Mouse (Mus musculus): ENCODE measurements around the gene Cops7a. TPM values are rescaled to one million over a fixed set of nuclear protein-coding genes. Genes with fewer than 3 reads are reported as not detected.
A peak's percentile ranks its signal among the peaks of the same experiment; 100 is the strongest.

Gene Cops7a
- polyA plus RNA-seq, 1 experiment from 2014 or later = 111 TPM

- no peaks in the 10 kb centered on the region for H3K9me3 ChIP-seq (ENCODE audit: control insufficient read depth, low read length)
- no peaks in the 10 kb centered on the region for H3K36me3 ChIP-seq (ENCODE audit: control insufficient read depth, insufficient read depth, low read length)
- DNase-seq (ENCODE audit: low spot score) (no peak), ATAC-seq (replicated peaks; ENCODE audit: low FRiP score) (no peak)
- no peak overlapping the region for H3K9ac ChIP-seq (ENCODE audit: low read length)
- H3K4me1 ChIP-seq (replicated peaks; ENCODE audit: control insufficient read depth, insufficient read depth, low read length) = peaks cover 3% of the 10 kb centered on the region; the same call in 1 of the 2 replicates
- no peak overlapping the region for H3K4me3 ChIP-seq (ENCODE audit: low read depth, low read length)
- H3K27me3 ChIP-seq (ENCODE audit: control insufficient read depth, insufficient read depth, low read length) = peaks cover 52% of the 10 kb centered on the region
- 37% methylated on average over 14 of the region's 14 CpGs for WGBS
- H3K4me2 ChIP-seq (ENCODE audit: low read depth, low read length, severe bottlenecking) = no peak overlapping the region
- H3K27ac ChIP-seq (ENCODE audit: low read depth, low read length) = no peak overlapping the region
Observed at GRCm38 (mm10) chr6:124999091-124999490, 33.8 kb upstream of the Cops7a start.

- Histone ChIP-seq H3K9ac (ENCODE audit: low read length) (no peak overlapping the region), H3K36me3 (ENCODE audit: control insufficient read depth, insufficient read depth, low read length) (no peaks in the 10 kb centered on the region), H3K27ac (ENCODE audit: low read depth, low read length) (no peak overlapping the region), H3K4me3 (ENCODE audit: low read depth, low read length) (no peak overlapping the region), H3K4me1 (replicated peaks; ENCODE audit: control insufficient read depth, insufficient read depth, low read length) (peaks cover 3% of the 10 kb centered on the region; the same call in 1 of the 2 replicates), H3K27me3 (ENCODE audit: control insufficient read depth, insufficient read depth, low read length) (peaks cover 58% of the 10 kb centered on the region), H3K4me2 (ENCODE audit: low read depth, low read length, severe bottlenecking) (no peak overlapping the region), H3K9me3 (ENCODE audit: control insufficient read depth, low read length) (no peaks in the 10 kb centered on the region)
- ATAC-seq (replicated peaks; ENCODE audit: low FRiP score) = no peak
- DNase-seq (ENCODE audit: low spot score) = no peak
- WGBS = 7% methylated on average over 8 of the region's 8 CpGs
Observed at GRCm38 (mm10) chr6:124998066-124998465, 32.7 kb upstream of the Cops7a start.

GRCm38 (mm10) chr6:124996551-124997501 is 31.5 kb upstream of the Cops7a start, which contains the start of gene Pianp:
Gene Pianp, plus strand, starts transcription at chr6:124996694.
- H3K27ac ChIP-seq (ENCODE audit: low read depth, low read length) = no peak within 1 kb of the TSS

GRCm38 (mm10) chr6:124995831-124996403 is 30.6 kb upstream of the Cops7a start:
- ATAC-seq (replicated peaks; ENCODE audit: low FRiP score) = no peak
- Histone ChIP-seq H3K27me3 (ENCODE audit: control insufficient read depth, insufficient read depth, low read length) (peaks cover 58% of the 10 kb centered on the region), H3K4me1 (replicated peaks; ENCODE audit: control insufficient read depth, insufficient read depth, low read length) (peaks cover 3% of the 10 kb centered on the region; the same call in 1 of the 2 replicates), H3K27ac (ENCODE audit: low read depth, low read length) (no peak overlapping the region), H3K36me3 (ENCODE audit: control insufficient read depth, insufficient read depth, low read length) (no peaks in the 10 kb centered on the region), H3K9me3 (ENCODE audit: control insufficient read depth, low read length) (no peaks in the 10 kb centered on the region), H3K9ac (ENCODE audit: low read length) (no peak overlapping the region), H3K4me2 (ENCODE audit: low read depth, low read length, severe bottlenecking) (no peak overlapping the region; the same call in 1 of the 2 replicates), H3K4me3 (ENCODE audit: low read depth, low read length) (no peak overlapping the region; the same call in 1 of the 2 replicates)
- no peak for DNase-seq (ENCODE audit: low spot score)
- WGBS = 43% methylated on average over 8 of the region's 8 CpGs

More at GRCm38 (mm10) chr6:124996551-124997501, 31.5 kb upstream of the Cops7a start, which contains the start of gene Pianp:
- Histone ChIP-seq H3K27me3 (ENCODE audit: control insufficient read depth, insufficient read depth, low read length) (peaks cover 58% of the 10 kb centered on the region), H3K9me3 (ENCODE audit: control insufficient read depth, low read length) (no peaks in the 10 kb centered on the region), H3K36me3 (ENCODE audit: control insufficient read depth, insufficient read depth, low read length) (no peaks in the 10 kb centered on the region), H3K4me2 (ENCODE audit: low read depth, low read length, severe bottlenecking) (peak within 1 kb of the TSS; percentile 100), H3K4me3 (ENCODE audit: low read depth, low read length) (peak within 1 kb of the TSS; percentile 62), H3K4me1 (replicated peaks; ENCODE audit: control insufficient read depth, insufficient read depth, low read length) (peaks cover 3% of the 10 kb centered on the region; the same call in 1 of the 2 replicates), H3K9ac (ENCODE audit: low read length) (peak within 1 kb of the TSS; percentile 73)
- ATAC-seq (replicated peaks; ENCODE audit: low FRiP score) (peak; percentile 82), DNase-seq (ENCODE audit: low spot score) (peak; percentile 87)
- WGBS = under 1% methylated on average over 63 of the region's 78 CpGs

GRCm38 (mm10) chr6:124995246-124995645 is 29.9 kb upstream of the Cops7a start:
- Histone ChIP-seq H3K36me3 (ENCODE audit: control insufficient read depth, insufficient read depth, low read length) (no peaks in the 10 kb centered on the region), H3K27ac (ENCODE audit: low read depth, low read length) (no peak overlapping the region), H3K4me3 (ENCODE audit: low read depth, low read length) (no peak overlapping the region), H3K4me1 (replicated peaks; ENCODE audit: control insufficient read depth, insufficient read depth, low read length) (peaks cover 3% of the 10 kb centered on the region; the same call in 1 of the 2 replicates), H3K9ac (ENCODE audit: low read length) (no peak overlapping the region), H3K9me3 (ENCODE audit: control insufficient read depth, low read length) (no peaks in the 10 kb centered on the region), H3K4me2 (ENCODE audit: low read depth, low read length, severe bottlenecking) (no peak overlapping the region), H3K27me3 (ENCODE audit: control insufficient read depth, insufficient read depth, low read length) (peaks cover 58% of the 10 kb centered on the region)
- no peak for DNase-seq (ENCODE audit: low spot score)
- no peak for ATAC-seq (replicated peaks; ENCODE audit: low FRiP score)
- 80% methylated on average over 7 of the region's 7 CpGs for WGBS

- ATAC-seq (replicated peaks; ENCODE audit: low FRiP score) = 0 out of 2 replicates have a peak, but pooled peaks have one; percentile 11
- H3K36me3 ChIP-seq (ENCODE audit: control insufficient read depth, insufficient read depth, low read length) = no peaks in the 10 kb centered on the region
- H3K4me1 ChIP-seq (replicated peaks; ENCODE audit: control insufficient read depth, insufficient read depth, low read length) = peaks cover 3% of the 10 kb centered on the region; the same call in 1 of the 2 replicates
- no peak overlapping the region for H3K27ac ChIP-seq (ENCODE audit: low read depth, low read length)
- peaks cover 49% of the 10 kb centered on the region for H3K27me3 ChIP-seq (ENCODE audit: control insufficient read depth, insufficient read depth, low read length)
- WGBS = 14% methylated on average over 11 of the region's 11 CpGs
- H3K4me2 ChIP-seq (ENCODE audit: low read depth, low read length, severe bottlenecking) = 0 out of 2 replicates have a peak overlapping the region, but pooled peaks have one; percentile 8
- H3K9me3 ChIP-seq (ENCODE audit: control insufficient read depth, low read length) = no peaks in the 10 kb centered on the region; the same call in 1 of the 2 replicates
- H3K9ac ChIP-seq (ENCODE audit: low read length) = peak overlapping the region; percentile 16; the same call in 1 of the 2 replicates
- H3K4me3 ChIP-seq (ENCODE audit: low read depth, low read length) = no peak overlapping the region
- peak; percentile 49 for DNase-seq (ENCODE audit: low spot score)
Observed at GRCm38 (mm10) chr6:124993876-124994275, 28.5 kb upstream of the Cops7a start.

- H3K36me3 ChIP-seq (ENCODE audit: control insufficient read depth, insufficient read depth, low read length) = no peaks in the 10 kb centered on the region
Observed at GRCm38 (mm10) chr6:124993365-124993764, 28.0 kb upstream of the Cops7a start.

GRCm38 (mm10) chr6:124992241-124992640 is 26.9 kb upstream of the Cops7a start:
- Histone ChIP-seq H3K9me3 (ENCODE audit: control insufficient read depth, low read length) (no peaks in the 10 kb centered on the region; the same call in 1 of the 2 replicates), H3K27me3 (ENCODE audit: control insufficient read depth, insufficient read depth, low read length) (peaks cover 32% of the 10 kb centered on the region)
- DNase-seq (ENCODE audit: low spot score) = no peak

More at GRCm38 (mm10) chr6:124993365-124993764, 28.0 kb upstream of the Cops7a start:
- ATAC-seq (replicated peaks; ENCODE audit: low FRiP score) (no peak), DNase-seq (ENCODE audit: low spot score) (no peak)
- H3K4me3 ChIP-seq (ENCODE audit: low read depth, low read length) = no peak overlapping the region
- H3K4me1 ChIP-seq (replicated peaks; ENCODE audit: control insufficient read depth, insufficient read depth, low read length) = peaks cover 3% of the 10 kb centered on the region; the same call in 1 of the 2 replicates
- no peaks in the 10 kb centered on the region; the same call in 1 of the 2 replicates for H3K9me3 ChIP-seq (ENCODE audit: control insufficient read depth, low read length)
- no peak overlapping the region for H3K9ac ChIP-seq (ENCODE audit: low read length)
- H3K4me2 ChIP-seq (ENCODE audit: low read depth, low read length, severe bottlenecking) = no peak overlapping the region
- H3K27me3 ChIP-seq (ENCODE audit: control insufficient read depth, insufficient read depth, low read length) = peaks cover 44% of the 10 kb centered on the region
- no peak overlapping the region for H3K27ac ChIP-seq (ENCODE audit: low read depth, low read length)
- 83% methylated on average over 9 of the region's 9 CpGs for WGBS

More at GRCm38 (mm10) chr6:124992241-124992640, 26.9 kb upstream of the Cops7a start:
- ATAC-seq (replicated peaks; ENCODE audit: low FRiP score) = no peak
- no peak overlapping the region for H3K27ac ChIP-seq (ENCODE audit: low read depth, low read length)
- H3K9ac ChIP-seq (ENCODE audit: low read length) = no peak overlapping the region
- H3K36me3 ChIP-seq (ENCODE audit: control insufficient read depth, insufficient read depth, low read length) = no peaks in the 10 kb centered on the region
- H3K4me2 ChIP-seq (ENCODE audit: low read depth, low read length, severe bottlenecking) = no peak overlapping the region
- WGBS = 84% methylated on average over 4 of the region's 4 CpGs
- no peak overlapping the region for H3K4me3 ChIP-seq (ENCODE audit: low read depth, low read length)
- H3K4me1 ChIP-seq (replicated peaks; ENCODE audit: control insufficient read depth, insufficient read depth, low read length) = peaks cover 3% of the 10 kb centered on the region; the same call in 1 of the 2 replicates
